Mouse (Mus musculus) kidney, embryonic 16.5 days (tissue): Measurements from ENCODE around the gene Iqck. TPM values are rescaled to one million over a fixed set of nuclear protein-coding genes. Genes with fewer than 3 reads are reported as not detected.

Experiments used
- ATAC-seq: fragments of 200-750 bp; cut with Nextera tagmentation; 2 replicates; pipeline ENCODE4 v1.8.0; 2017; ENCODE audit warnings: moderate TSS enrichment; ENCODE audit not compliant: low FRiP score, low TSS enrichment
- H3K27ac ChIP-seq: fragments of 300-500 bp; sonication (generic); 2 replicates; pipeline ENCODE4 v1.5.1; 2014; ENCODE audit warnings: low read length
- H3K27me3 ChIP-seq: fragments of 300-500 bp; sonication (generic); 2 replicates; pipeline ENCODE4 v1.6.1; 2014; ENCODE audit warnings: low read length, control low read depth, mixed read lengths; ENCODE audit not compliant: insufficient read depth
- H3K36me3 ChIP-seq: fragments of 300-500 bp; sonication (generic); 2 replicates; pipeline ENCODE4 v1.6.1; 2014; ENCODE audit warnings: low read length, control low read depth, mixed read lengths; ENCODE audit not compliant: insufficient read depth
- H3K4me1 ChIP-seq: fragments of 300-500 bp; sonication (generic); 2 replicates; pipeline ENCODE4 v1.6.1; 2014; ENCODE audit warnings: low read length, control low read depth, mixed read lengths; ENCODE audit not compliant: insufficient read depth
- H3K4me2 ChIP-seq: fragments of 300-500 bp; sonication (generic); replicated peaks from 2 replicates; pipeline ENCODE4 v1.6.1; 2014; ENCODE audit warnings: low read depth, low read length
- H3K4me3 ChIP-seq: fragments of 300-500 bp; sonication (generic); 2 replicates; pipeline ENCODE4 v1.5.1; 2014; ENCODE audit warnings: mild to moderate bottlenecking, low read length
- H3K9ac ChIP-seq: fragments of 300-500 bp; sonication (generic); replicated peaks from 2 replicates; pipeline ENCODE4 v1.6.1; 2014; ENCODE audit warnings: low read length
- H3K9me3 ChIP-seq: fragments of 300-500 bp; sonication (generic); 2 replicates; pipeline ENCODE4 v1.6.1; 2016; ENCODE audit warnings: low read length, control low read depth
- WGBS: fragments of 180-500 bp; shearing (Covaris S2); extraction: QIAGEN DNeasy Blood & Tissue Kit; methylation state at CpG from one replicate; pipeline ENCODE4 v1.1.7; 2014; 5-methylcytosine and 5-hydroxymethylcytosine counted together
- polyA plus RNA-seq: library from polyadenylated mRNA; unstranded; fragments of >200 nt; fragmentation: Nextera tagmentation; extraction: Ambion mirVana; gene quantifications from 2 replicates; pipeline ENCODE4 v1.2.1, GENCODE M21; 2015

Iqck gene
- polyA plus RNA-seq, 1 experiment from 2014 or later, result 3.1 TPM

- no peaks in the 10 kb centered on the region for H3K9me3 ChIP-seq
- no peak overlapping the region for H3K4me3 ChIP-seq
- WGBS, result 82% methylated on average over 2 of the region's 2 CpGs
- H3K27me3 ChIP-seq, result no peaks in the 10 kb centered on the region
- H3K4me1 ChIP-seq, result peaks cover 9% of the 10 kb centered on the region
- no peak overlapping the region for H3K9ac ChIP-seq
- H3K27ac ChIP-seq, result no peak overlapping the region
- H3K36me3 ChIP-seq, result no peaks in the 10 kb centered on the region
- H3K4me2 ChIP-seq, result no peak overlapping the region
- no peak for ATAC-seq
Observed at GRCm38 (mm10) chr7:118999857-119000256, 144.3 kb downstream of the Iqck start.

GRCm38 (mm10) chr7:119001965-119002364, 146.4 kb downstream of the Iqck start:
- Histone ChIP-seq H3K4me2 (no peak overlapping the region), H3K9me3 (no peaks in the 10 kb centered on the region), H3K4me3 (no peak overlapping the region), H3K36me3 (no peaks in the 10 kb centered on the region), H3K27ac (no peak overlapping the region), H3K4me1 (no peaks in the 10 kb centered on the region), H3K9ac (no peak overlapping the region), H3K27me3 (no peaks in the 10 kb centered on the region)
- WGBS, result 17% methylated on average over 2 of the region's 2 CpGs
- ATAC-seq, result no peak

GRCm38 (mm10) chr7:119002501-119002900, 146.9 kb downstream of the Iqck start:
- Histone ChIP-seq H3K4me3 (no peak overlapping the region), H3K27ac (no peak overlapping the region), H3K4me1 (no peaks in the 10 kb centered on the region), H3K9ac (no peak overlapping the region), H3K4me2 (no peak overlapping the region), H3K36me3 (no peaks in the 10 kb centered on the region), H3K27me3 (no peaks in the 10 kb centered on the region), H3K9me3 (no peaks in the 10 kb centered on the region)
- 60% methylated on average over 2 of the region's 2 CpGs for WGBS
- ATAC-seq, result no peak

- Histone ChIP-seq H3K4me3 (no peak overlapping the region), H3K9me3 (no peaks in the 10 kb centered on the region), H3K4me1 (no peaks in the 10 kb centered on the region), H3K9ac (no peak overlapping the region), H3K36me3 (no peaks in the 10 kb centered on the region), H3K4me2 (no peak overlapping the region), H3K27me3 (no peaks in the 10 kb centered on the region), H3K27ac (no peak overlapping the region)
- peak; percentile 39 for ATAC-seq
- 21% methylated on average over 5 of the region's 5 CpGs for WGBS
Observed at GRCm38 (mm10) chr7:119010854-119011529, 155.4 kb downstream of the Iqck start.

- Histone ChIP-seq H3K27me3 (no peaks in the 10 kb centered on the region), H3K4me3 (no peak overlapping the region), H3K9me3 (no peaks in the 10 kb centered on the region), H3K36me3 (no peaks in the 10 kb centered on the region), H3K4me2 (no peak overlapping the region), H3K9ac (no peak overlapping the region), H3K4me1 (no peaks in the 10 kb centered on the region), H3K27ac (no peak overlapping the region)
- WGBS, result 10% methylated on average over 3 of the region's 3 CpGs
- no peak for ATAC-seq
Observed at GRCm38 (mm10) chr7:119015736-119016135, 160.2 kb downstream of the Iqck start.

GRCm38 (mm10) chr7:119019537-119019936, 164.0 kb downstream of the Iqck start:
- Histone ChIP-seq H3K4me2 (no peak overlapping the region), H3K4me1 (no peaks in the 10 kb centered on the region), H3K4me3 (no peak overlapping the region), H3K9me3 (no peaks in the 10 kb centered on the region), H3K9ac (no peak overlapping the region; the same call in 1 of the 2 replicates), H3K36me3 (no peaks in the 10 kb centered on the region), H3K27ac (no peak overlapping the region), H3K27me3 (no peaks in the 10 kb centered on the region)
- 18% methylated on average over 4 of the region's 4 CpGs for WGBS
- peak; percentile 32; the same call in 1 of the 2 replicates for ATAC-seq

Other genes with a start within 250 kb of the Iqck start
- 106 and 109 TPM in 2 replicates for gene Gde1, start 150.0 kb upstream of the Iqck start, polyA plus RNA-seq
- gene Ccp110, start 143.2 kb upstream of the Iqck start, polyA plus RNA-seq, result 20.0 and 21.1 TPM in 2 replicates
- 72.8 and 81.0 TPM in 2 replicates for gene Vps35l, start 115.5 kb upstream of the Iqck start, polyA plus RNA-seq
- gene Knop1, start 502 bp downstream of the Iqck start, polyA plus RNA-seq, result 95.7 and 113 TPM in 2 replicates
- gene Gprc5b, start 139.5 kb downstream of the Iqck start, polyA plus RNA-seq, result 5.4 and 7.0 TPM in 2 replicates